Mouse (Mus musculus): ENCODE results near the gene Atp2b2. TPM values are rescaled to one million over a fixed set of nuclear protein-coding genes. Genes with fewer than 3 reads are reported as not detected.
A peak's percentile ranks its signal among the peaks of the same experiment; 100 is the strongest.

Gene Atp2b2
- polyA plus RNA-seq, 2 experiments = 0.55 to 0.91 TPM

- H3K4me1 ChIP-seq (replicated peaks; ENCODE audit: control insufficient read depth in 2 of 2, insufficient read depth in 2 of 2, low read length in 1 of 2) = no peaks in the 10 kb centered on the region
- H3K4me3 ChIP-seq (ENCODE audit: insufficient read depth in 1 of 2, low read depth in 2 of 2, low read length in 2 of 2) = no peak overlapping the region
- H3K4me2 ChIP-seq (ENCODE audit: low read depth) = no peak overlapping the region
- H3K27me3 ChIP-seq (ENCODE audit: control insufficient read depth, insufficient read depth, low read length) = no peaks in the 10 kb centered on the region
- DNase-seq (ENCODE audit: low read depth in 3 of 3, low spot score in 3 of 3) = no peak
- TF ChIP-seq EP300 (IDR thresholded peaks at IDR 0.05; ENCODE audit: low read depth) (no peak), CTCF (IDR thresholded peaks at IDR 0.05; ENCODE audit: low read depth) (no peak)
- H3K9ac ChIP-seq (replicated peaks) = no peak overlapping the region
- no peaks in the 10 kb centered on the region for H3K9me3 ChIP-seq (ENCODE audit: control insufficient read depth, low read length)
- H3K27ac ChIP-seq = no peak overlapping the region
- no peaks in the 10 kb centered on the region for H3K36me3 ChIP-seq (replicated peaks; ENCODE audit: control insufficient read depth, insufficient read depth, low read depth)
- no peak for ATAC-seq (ENCODE audit: insufficient read depth)
- 41% methylated on average over 2 of the region's 2 CpGs for WGBS (ENCODE audit: insufficient replicate concordance)
These were observed 243.5 kb downstream of the Atp2b2 start for GRCm38 (mm10) chr6:113798921-113799320.

DNA sequence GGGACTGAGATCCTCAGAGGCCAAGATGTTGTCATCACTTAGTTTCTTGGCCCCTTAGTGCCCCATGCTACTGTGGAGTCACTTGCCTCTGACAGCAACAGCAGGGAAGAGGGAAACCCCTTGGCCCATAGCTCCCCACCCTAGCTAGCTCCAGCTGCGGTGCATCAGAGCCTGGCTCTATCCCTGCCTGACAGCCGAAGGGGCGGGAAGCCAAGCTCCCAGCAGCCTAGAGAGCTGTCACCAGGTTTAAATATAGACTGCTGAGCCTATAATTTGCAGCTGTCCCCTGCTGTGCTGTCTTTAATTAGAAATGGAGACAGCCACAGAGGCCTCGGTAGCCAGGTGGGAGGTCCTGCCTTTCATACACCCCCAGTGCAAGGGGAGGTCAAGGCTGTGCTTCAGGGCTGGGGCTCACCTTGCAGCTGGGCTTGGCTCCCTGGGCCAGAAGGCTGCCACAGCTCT lies 247.1 kb downstream of the Atp2b2 start:
- no peaks in the 10 kb centered on the region for H3K27me3 ChIP-seq (ENCODE audit: control insufficient read depth, insufficient read depth, low read length)
- no peak overlapping the region for H3K4me2 ChIP-seq (ENCODE audit: low read depth)
- H3K4me3 ChIP-seq (ENCODE audit: insufficient read depth in 1 of 2, low read depth in 2 of 2, low read length in 2 of 2) = no peak overlapping the region
- TF ChIP-seq EP300 (IDR thresholded peaks at IDR 0.05; ENCODE audit: low read depth) (no peak), CTCF (IDR thresholded peaks at IDR 0.05; ENCODE audit: low read depth) (no peak)
- H3K27ac ChIP-seq = no peak overlapping the region
- H3K9me3 ChIP-seq (ENCODE audit: control insufficient read depth, low read length) = no peaks in the 10 kb centered on the region
- H3K4me1 ChIP-seq (replicated peaks; ENCODE audit: control insufficient read depth in 2 of 2, insufficient read depth in 2 of 2, low read length in 1 of 2) = no peaks in the 10 kb centered on the region
- no peak overlapping the region for H3K9ac ChIP-seq (replicated peaks)
- DNase-seq (ENCODE audit: low read depth in 3 of 3, low spot score in 3 of 3) (no peak), ATAC-seq (ENCODE audit: insufficient read depth) (no peak)
- no peaks in the 10 kb centered on the region for H3K36me3 ChIP-seq (replicated peaks; ENCODE audit: control insufficient read depth, insufficient read depth, low read depth)
- WGBS (ENCODE audit: insufficient replicate concordance) = 32% methylated on average over 4 of the region's 4 CpGs

GRCm38 (mm10) chr6:113792368-113792767 lies 250.0 kb downstream of the Atp2b2 start:
- no peak for TF ChIP-seq EP300 (IDR thresholded peaks at IDR 0.05; ENCODE audit: low read depth)
- TF ChIP-seq CTCF (IDR thresholded peaks at IDR 0.05; ENCODE audit: low read depth) = no peak
- DNase-seq (ENCODE audit: low read depth in 3 of 3, low spot score in 3 of 3) (no peak), ATAC-seq (ENCODE audit: insufficient read depth) (no peak)
- 58% methylated on average over 5 of the region's 5 CpGs for WGBS (ENCODE audit: insufficient replicate concordance)
- H3K36me3 ChIP-seq (replicated peaks; ENCODE audit: control insufficient read depth, insufficient read depth, low read depth) = no peaks in the 10 kb centered on the region
- no peaks in the 10 kb centered on the region for H3K4me1 ChIP-seq (replicated peaks; ENCODE audit: control insufficient read depth in 2 of 2, insufficient read depth in 2 of 2, low read length in 1 of 2)
- H3K27me3 ChIP-seq (ENCODE audit: control insufficient read depth, insufficient read depth, low read length) = no peaks in the 10 kb centered on the region
- H3K27ac ChIP-seq = no peak overlapping the region
- no peak overlapping the region for H3K4me3 ChIP-seq (ENCODE audit: insufficient read depth in 1 of 2, low read depth in 2 of 2, low read length in 2 of 2)
- no peak overlapping the region for H3K4me2 ChIP-seq (ENCODE audit: low read depth)
- no peaks in the 10 kb centered on the region for H3K9me3 ChIP-seq (ENCODE audit: control insufficient read depth, low read length)
- no peak overlapping the region for H3K9ac ChIP-seq (replicated peaks)

DNA sequence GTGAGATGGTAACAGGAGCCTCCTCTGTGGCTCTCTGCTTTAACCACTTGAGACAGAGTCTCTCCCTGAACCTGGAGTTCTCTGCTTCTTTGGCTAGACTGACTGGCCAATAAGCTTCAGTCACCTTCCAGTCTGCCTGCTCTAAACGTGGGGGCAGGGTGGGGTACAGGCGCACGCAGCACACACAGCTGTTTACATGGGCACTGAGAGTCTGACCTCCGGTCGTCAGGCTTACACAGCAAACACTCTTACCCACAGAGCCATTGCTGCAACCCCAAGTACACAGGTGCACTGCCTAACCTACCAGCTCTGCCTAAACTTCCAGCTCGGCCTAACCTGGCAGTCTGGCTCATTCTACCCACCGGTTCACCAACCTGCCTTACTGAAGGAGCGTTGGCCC lies 251.4 kb downstream of the Atp2b2 start:
- 59% methylated on average over 8 of the region's 8 CpGs for WGBS (ENCODE audit: insufficient replicate concordance)
- H3K27ac ChIP-seq = no peak overlapping the region
- H3K4me2 ChIP-seq (ENCODE audit: low read depth) = no peak overlapping the region
- no peak overlapping the region for H3K4me3 ChIP-seq (ENCODE audit: insufficient read depth in 1 of 2, low read depth in 2 of 2, low read length in 2 of 2)
- H3K36me3 ChIP-seq (replicated peaks; ENCODE audit: control insufficient read depth, insufficient read depth, low read depth) = no peaks in the 10 kb centered on the region
- H3K27me3 ChIP-seq (ENCODE audit: control insufficient read depth, insufficient read depth, low read length) = no peaks in the 10 kb centered on the region
- H3K4me1 ChIP-seq (replicated peaks; ENCODE audit: control insufficient read depth in 2 of 2, insufficient read depth in 2 of 2, low read length in 1 of 2) = no peaks in the 10 kb centered on the region
- DNase-seq (ENCODE audit: low read depth in 3 of 3, low spot score in 3 of 3) (no peak), ATAC-seq (ENCODE audit: insufficient read depth) (0 out of 2 replicates have a peak, but pooled peaks have one; percentile 47)
- no peaks in the 10 kb centered on the region for H3K9me3 ChIP-seq (ENCODE audit: control insufficient read depth, low read length)
- H3K9ac ChIP-seq (replicated peaks) = no peak overlapping the region
- no peak for TF ChIP-seq CTCF (IDR thresholded peaks at IDR 0.05; ENCODE audit: low read depth)
- TF ChIP-seq EP300 (IDR thresholded peaks at IDR 0.05; ENCODE audit: low read depth) = no peak

DNA sequence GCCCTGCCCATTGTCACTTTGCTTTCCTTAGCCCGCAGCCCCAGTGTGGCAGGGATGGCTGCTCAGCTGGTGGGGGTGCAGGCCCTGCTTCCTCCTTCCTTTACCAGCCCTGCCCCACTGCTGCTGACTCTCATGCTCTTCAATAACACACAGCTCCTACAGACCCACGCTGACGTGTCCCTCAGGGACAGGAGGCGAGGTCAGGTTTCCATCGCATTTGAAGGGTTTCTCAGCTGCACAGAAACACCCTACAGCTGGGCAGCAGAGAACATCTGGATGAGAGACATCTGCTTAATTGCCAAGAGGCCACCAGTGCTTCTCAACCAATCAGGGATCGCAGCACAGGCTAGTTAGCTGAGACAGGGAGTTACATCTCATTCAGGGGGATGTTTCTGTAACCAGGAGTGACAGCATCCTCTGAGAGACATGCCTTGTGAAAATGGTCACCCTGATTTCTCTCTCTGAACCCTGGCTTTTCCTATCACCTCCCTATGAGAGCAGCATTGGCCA lies 254.9 kb downstream of the Atp2b2 start:
- H3K4me2 ChIP-seq (ENCODE audit: low read depth) = no peak overlapping the region
- no peak for DNase-seq (ENCODE audit: low read depth in 3 of 3, low spot score in 3 of 3)
- H3K36me3 ChIP-seq (replicated peaks; ENCODE audit: control insufficient read depth, insufficient read depth, low read depth) = no peaks in the 10 kb centered on the region
- H3K9ac ChIP-seq (replicated peaks) = no peak overlapping the region
- no peak overlapping the region for H3K27ac ChIP-seq
- 45% methylated on average over 6 of the region's 6 CpGs for WGBS (ENCODE audit: insufficient replicate concordance)
- no peaks in the 10 kb centered on the region for H3K27me3 ChIP-seq (ENCODE audit: control insufficient read depth, insufficient read depth, low read length)
- H3K9me3 ChIP-seq (ENCODE audit: control insufficient read depth, low read length) = no peaks in the 10 kb centered on the region
- no peak for ATAC-seq (ENCODE audit: insufficient read depth)
- no peaks in the 10 kb centered on the region for H3K4me1 ChIP-seq (replicated peaks; ENCODE audit: control insufficient read depth in 2 of 2, insufficient read depth in 2 of 2, low read length in 1 of 2)
- TF ChIP-seq EP300 (IDR thresholded peaks at IDR 0.05; ENCODE audit: low read depth) = no peak
- no peak for TF ChIP-seq CTCF (IDR thresholded peaks at IDR 0.05; ENCODE audit: low read depth)
- no peak overlapping the region for H3K4me3 ChIP-seq (ENCODE audit: insufficient read depth in 1 of 2, low read depth in 2 of 2, low read length in 2 of 2)

Measured in liver, embryonic 14.5 days (tissue).